Mouse (Mus musculus) lung, postnatal 10 days (tissue): ENCODE measurements around the gene Hist1h4h.
A peak's percentile ranks its signal among the peaks of the same experiment; 100 is the strongest.

Source experiments
- DNase-seq: peaks from one replicate; pipeline ENCODE4 v3.0.0; 2021

Gene Hist1h4h

DNA sequence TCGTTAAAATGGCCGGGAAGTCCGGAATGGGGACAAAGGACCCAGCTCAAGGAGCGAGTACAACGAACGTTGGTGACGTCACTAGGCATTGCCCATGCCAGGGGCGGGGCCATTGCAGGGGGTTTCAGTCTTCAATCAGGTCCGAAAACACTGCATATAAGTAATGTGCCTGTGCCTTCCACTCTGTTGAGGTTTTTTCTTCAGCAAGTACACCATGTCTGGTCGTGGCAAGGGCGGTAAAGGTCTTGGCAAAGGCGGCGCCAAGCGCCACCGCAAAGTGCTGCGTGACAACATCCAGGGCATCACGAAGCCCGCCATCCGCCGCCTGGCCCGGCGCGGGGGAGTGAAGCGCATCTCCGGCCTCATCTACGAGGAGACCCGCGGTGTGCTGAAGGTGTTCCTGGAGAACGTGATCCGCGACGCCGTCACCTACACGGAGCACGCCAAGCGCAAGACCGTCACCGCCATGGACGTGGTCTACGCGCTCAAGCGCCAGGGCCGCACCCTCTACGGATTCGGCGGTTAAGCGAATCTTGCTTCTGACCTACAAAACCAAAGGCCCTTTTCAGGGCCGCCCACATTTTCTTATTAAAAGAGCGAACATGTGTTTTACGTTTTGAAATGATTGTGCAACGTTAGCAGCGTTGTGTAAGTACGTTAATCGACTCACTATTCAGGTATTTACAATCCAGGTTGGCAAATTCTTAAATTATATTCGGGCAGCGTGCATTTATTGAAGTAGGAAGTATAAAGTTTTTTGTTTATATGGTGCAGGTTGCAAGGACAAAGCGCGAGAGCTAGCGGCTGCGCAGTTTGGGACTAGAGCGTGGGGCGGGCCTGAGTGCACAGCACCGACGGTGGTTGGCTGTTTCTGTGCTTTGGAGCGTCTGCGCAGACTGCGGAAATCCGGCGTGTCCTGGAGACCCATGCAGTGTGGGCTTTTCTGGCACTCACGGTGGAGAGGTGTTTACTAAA, at the start of gene Hist1h4h:
Gene Hist1h4h (plus strand): TSS at position 150 of the 975 bp plus-strand sequence.
- peak; percentile 99 for DNase-seq

DNA sequence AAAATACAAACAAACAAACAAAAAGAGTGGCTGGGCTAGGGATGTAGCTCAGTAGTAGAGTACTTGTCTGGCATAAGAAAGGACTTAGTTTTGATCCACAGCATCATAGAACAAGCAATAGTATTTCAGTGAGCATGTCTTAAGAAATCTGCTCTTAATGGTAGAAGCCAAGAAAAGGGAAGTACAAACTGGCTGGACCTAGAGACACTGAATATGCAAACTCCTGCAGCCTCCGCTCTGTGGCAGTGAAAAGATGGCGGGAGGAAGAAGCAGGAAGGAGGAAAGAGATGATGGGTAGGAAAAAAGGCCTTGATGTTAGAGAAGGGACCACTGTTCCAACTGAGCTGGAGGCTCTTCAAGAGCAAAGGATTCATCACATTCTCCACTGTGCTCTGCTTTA, 47.7 kb upstream of the Hist1h4h start:
- DNase-seq, result no peak

DNA sequence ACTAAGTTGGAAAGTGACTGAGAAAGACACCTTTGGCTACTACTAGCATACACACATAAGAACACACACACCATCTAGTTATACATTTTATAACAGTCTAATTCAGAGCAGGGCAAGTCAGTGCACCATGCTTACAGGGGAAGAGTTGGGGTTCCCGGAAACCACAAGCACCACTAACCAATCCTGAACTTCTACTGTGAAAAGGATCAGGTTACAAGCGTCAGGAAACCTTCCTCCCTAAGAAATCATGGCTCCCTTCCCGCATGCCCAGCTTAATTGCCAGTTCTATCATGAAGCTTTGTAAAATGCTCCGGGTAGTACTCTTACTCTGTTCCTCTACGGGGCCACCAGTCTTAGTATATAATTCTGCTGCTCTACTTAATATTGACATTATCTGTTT, 45.6 kb upstream of the Hist1h4h start:
- DNase-seq, result no peak

DNA sequence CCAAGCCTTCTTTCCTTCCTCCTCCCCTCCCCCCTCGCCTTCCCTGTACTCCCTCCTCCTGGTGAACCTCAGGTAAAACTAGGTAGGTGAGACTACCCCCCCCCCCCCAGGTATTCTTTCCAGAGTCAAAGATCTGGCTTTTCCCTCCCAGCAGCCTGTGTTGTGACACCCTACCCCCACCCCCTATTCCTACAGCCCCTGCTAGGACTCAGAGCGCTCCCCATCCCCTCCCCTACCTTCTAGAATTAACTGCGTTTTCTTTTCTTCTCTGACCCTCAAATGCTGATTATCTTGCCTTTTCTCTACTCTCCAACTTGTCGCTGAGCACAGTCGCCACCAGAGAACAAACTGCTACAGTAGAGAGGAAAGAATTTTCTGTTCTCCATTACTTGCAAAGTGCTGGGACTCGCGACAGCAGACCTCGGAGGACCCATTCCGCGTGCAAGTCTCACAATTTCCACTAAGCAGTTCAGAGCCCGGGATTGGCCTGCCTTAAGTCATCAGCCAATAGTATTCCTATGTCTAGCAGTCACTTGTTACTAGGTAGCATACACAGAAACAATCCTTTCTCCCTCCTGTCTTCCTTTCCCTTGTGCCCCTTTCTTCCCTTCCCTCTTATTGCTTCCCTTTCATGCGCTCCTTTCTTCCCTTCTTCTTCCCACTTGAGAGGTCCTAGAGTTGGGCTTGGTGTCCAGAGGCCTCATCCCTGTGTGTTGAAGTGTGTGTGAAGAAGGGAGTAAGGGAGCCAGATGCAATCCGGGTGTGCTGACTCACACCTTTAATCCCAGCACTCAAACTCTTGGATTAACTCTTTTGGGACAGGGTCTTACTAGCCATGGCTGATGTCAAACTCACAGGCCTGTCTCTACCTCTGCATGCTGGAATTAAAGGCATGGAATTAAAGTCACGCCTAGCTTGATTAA, 42.2 kb upstream of the Hist1h4h start, which contains the start of gene Btn2a2:
Gene Btn2a2 (minus strand): TSS at position 458 of the 923 bp plus-strand sequence.
- DNase-seq, result peak; percentile 74

DNA sequence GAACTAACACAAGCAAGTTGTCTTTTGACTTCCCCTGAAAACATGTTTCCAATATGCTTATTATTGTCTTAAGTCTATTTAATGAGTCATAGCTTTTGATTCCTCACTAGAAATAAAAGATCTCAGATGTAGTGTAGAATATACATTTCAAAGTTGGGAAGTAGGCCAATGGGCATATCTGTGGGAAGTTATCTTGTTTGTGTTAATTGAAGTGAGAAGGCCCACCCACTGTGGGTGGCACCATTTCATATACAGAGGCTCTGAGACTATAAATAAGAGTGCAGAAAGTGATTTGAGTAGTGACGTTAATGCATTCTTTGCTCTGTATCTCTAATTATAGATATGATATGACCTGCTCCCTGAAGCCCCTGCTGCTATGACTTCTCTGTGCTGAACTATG, 40.0 kb upstream of the Hist1h4h start:
- DNase-seq, result no peak

DNA sequence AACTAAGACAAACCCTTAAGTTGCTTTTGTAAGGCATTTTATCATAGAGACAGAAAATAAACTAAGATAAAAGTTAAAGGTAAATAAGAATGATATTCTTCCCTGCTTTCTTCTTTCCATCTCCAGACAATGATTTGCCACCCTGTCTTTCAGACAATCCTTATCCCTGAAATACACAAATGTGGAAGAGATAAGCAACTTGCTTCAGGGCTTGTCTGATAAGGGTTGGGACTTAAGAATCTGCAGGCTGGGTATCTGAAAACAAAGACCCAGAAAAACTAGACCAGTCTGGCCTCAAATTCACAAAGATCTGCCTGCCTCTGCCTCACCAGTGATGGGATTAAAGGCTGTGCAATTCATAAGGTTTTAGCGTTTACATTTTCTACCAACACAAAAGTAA, 39.6 kb upstream of the Hist1h4h start:
- no peak for DNase-seq

DNA sequence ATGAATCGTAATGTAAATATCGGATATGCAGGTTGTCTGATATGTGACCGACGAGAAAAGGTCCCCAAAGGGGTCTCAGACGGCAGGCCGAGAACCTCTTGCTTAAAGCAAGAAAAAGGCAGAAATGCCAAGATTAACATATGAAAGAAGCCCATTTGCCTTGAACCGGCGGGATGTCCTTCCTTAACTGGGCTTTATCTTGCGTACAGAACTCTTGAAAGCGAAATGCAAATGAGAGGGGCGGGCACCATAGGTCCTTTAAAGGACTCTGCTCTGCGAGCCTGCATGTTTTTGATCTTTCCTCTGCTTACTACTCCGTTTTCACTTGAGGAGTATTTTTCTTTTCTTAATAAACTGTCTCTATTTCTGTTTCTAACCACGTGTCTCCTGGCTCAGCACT, 38.9 kb upstream of the Hist1h4h start:
- no peak for DNase-seq

DNA sequence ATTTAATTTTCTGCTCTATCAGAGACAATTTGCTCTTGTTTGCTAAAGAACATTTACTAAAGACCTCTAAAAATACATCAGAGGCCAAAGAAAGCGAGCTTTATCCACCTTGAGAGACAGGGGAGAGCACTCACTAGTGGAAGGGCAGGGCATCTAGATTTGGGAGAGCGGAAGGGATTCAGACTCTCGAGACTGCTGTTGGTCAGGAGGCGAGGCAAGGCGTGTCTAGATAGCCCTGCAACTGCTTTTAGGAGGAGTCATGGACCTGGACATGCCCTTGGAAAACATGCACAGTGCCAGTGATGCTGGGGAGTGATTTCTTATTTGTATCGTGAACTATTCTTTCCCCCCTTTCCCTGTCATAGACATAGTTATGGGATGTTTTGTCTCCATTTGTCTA, 35.3 kb upstream of the Hist1h4h start:
- DNase-seq, result no peak

DNA sequence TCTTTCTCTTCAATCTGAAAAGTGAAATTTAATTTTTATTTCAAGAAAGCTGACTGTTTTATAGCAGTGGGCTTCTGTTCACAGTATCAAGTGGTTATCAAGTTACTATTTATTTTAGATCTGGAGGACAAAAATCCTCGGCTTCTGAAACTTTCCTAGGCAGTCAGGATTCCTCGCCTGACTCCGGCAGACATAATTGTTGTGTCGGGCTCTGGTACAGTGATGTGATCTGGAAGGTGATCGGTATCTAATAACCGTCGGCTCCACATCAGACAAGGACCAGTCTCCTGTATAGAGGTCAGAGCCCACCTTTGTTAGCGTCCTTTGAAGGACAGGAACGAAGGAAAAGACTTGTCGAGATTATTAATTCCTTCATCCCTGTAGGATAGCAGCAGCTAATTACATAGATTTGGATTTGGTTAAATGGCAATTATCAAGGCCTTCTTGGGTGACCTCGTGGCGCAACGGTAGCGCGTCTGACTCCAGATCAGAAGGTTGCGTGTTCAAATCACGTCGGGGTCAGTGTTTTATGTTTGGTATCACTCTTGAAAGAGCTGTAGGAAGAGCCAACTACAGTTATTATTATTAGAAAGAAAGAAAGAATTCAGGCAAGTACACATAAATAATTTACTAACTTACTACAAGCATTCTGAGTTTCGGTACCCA, 33.1 kb upstream of the Hist1h4h start:
- DNase-seq, result no peak

DNA sequence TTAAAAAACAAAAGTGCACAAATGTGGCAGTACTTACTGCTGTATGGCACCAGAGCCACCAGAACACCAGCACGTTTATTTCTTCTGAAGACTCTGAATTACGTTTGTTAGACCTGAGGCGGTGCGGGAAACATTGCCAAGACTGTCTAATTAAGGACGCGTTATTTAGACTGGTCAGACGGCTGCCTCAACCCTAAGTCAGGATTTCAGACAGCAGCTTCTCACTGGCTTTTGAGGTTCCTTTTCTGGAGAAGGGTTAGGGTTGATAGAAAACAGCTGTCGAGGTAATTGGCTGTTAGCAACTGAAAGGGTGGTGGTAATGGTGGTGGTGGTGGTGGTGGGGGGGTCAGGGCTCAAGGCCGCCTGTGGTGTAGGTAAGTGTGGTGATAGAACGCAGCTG, 32.2 kb upstream of the Hist1h4h start:
- DNase-seq, result peak; percentile 26

DNA sequence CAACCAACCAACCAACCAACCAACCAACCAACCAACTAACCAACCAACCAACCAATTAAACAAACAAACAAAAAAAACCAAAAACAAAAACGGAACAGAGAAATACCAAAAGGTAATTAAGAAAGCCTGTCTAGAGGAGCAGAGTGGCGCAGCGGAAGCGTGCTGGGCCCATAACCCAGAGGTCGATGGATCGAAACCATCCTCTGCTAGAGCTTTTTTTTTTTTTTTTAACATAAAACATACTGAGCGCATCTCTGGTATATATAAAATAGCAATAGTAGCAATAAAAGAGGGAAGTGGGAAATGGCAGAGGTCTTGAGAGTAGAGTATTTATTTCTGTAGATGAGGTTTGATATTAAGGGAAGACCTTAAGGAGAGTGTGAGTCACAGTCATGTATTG, 30.9 kb upstream of the Hist1h4h start:
- DNase-seq, result no peak

DNA sequence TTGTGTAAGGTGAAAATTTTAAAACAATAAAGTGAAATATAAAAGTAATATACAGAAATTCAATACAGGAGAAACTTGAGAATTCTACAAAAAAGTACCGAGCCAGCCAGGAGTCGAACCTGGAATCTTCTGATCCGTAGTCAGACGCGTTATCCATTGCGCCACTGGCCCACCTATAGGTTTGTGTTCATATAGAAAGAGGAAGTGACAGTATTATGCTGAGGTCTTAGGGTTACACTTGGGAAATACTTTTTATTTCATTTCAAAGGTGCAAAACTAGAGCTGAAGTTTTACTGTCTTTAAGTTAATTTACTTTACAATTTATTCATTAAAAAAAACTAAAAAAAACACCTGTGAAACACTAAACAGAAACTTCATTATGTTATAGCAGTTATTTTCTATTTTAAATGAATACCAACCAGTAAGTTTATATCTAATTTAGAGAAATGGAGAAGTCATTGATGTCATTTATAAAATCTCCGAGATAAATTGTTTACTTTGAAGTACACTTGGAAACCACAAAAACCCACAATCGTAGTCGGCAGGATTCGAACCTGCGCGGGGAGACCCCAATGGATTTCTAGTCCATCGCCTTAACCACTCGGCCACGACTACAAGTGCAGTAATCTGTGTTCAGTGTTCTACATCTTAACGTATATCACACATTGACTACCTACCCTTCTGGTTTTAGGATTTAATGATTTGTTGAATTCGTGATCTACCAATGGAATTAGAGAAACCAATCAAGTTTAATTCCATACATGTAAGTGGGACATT, 30.2 kb upstream of the Hist1h4h start:
- peak; percentile 41 for DNase-seq

DNA sequence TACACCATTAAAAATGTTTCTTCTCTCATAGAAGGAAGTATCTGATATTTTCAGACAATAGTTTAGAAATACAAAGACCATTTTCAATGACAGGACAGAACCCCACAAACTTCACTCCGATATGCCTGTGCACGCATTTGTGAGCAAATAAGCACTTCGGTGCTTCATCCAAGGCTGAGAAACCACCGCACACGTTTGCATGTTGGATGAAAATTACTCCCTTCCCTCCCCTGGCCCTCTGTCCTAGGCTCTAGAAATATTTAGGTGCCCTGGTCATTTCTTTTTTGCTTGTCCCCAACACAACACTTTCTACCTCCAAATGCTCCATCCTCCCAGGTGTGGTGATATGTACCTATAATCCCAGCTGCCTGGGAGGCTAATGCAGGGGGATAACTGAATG, 29.3 kb upstream of the Hist1h4h start:
- no peak for DNase-seq

DNA sequence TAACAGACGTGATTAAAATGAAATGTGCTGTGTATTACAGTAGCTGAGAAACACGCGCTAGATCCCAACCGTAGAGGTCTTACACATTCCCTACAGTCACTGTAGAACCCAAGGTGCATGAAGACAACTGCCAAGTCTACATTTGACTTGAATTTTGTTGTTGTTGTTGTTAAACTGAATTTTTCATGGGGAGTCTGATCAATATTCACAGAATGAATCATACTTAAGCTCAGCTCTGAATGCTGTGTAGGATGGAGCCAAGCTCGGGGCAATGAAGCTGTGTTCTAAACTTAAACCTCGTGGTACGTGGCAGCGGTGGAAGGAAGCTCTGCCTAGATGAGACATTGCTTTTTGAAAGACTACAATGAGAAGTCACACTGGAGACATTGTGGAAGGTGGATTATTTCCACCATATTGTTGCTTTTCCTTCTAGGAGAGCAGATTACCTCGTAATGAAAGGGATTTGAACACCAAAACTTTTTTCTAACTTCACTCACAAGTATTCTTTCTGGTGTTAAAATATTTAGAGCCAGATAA, 28.8 kb upstream of the Hist1h4h start:
- no peak for DNase-seq

DNA sequence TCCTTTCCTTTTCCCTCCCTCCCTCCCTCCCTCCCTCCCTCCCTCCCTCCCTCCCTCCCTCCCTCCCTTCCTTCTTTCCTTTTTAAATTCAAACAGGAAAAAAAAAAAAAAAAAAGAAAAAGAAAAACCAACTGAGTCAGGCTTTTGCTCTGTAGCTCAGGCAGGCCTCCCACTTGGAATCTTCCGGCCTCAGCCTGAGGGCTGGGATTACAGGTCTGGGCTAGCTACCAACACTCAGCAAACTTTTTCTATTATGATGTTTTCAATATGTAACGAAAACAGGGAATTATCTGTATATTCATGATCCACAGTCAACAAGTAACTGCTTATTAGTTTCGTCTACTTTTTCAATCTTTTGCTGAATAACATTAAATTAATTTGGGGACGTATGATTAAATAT, 27.9 kb upstream of the Hist1h4h start:
- no peak for DNase-seq

DNA sequence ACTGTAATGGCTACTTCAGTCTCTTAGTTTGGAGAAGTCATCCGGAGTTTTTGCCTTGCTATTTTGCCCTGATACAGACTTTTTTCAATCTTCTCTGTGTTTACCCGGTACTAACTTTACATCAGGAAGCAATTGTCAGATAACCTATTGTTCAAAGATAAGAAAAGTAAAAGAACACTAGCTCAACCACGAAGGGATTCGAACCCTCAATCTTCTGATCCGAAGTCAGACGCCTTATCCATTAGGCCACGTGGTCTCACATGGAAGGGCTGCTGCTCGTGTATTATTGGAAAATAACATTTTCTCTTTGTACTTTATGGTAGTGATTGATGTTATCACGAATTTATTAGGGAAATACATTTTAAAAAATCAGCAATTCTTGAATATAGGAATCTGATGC, 27.1 kb upstream of the Hist1h4h start:
- DNase-seq, result peak; percentile 49

DNA sequence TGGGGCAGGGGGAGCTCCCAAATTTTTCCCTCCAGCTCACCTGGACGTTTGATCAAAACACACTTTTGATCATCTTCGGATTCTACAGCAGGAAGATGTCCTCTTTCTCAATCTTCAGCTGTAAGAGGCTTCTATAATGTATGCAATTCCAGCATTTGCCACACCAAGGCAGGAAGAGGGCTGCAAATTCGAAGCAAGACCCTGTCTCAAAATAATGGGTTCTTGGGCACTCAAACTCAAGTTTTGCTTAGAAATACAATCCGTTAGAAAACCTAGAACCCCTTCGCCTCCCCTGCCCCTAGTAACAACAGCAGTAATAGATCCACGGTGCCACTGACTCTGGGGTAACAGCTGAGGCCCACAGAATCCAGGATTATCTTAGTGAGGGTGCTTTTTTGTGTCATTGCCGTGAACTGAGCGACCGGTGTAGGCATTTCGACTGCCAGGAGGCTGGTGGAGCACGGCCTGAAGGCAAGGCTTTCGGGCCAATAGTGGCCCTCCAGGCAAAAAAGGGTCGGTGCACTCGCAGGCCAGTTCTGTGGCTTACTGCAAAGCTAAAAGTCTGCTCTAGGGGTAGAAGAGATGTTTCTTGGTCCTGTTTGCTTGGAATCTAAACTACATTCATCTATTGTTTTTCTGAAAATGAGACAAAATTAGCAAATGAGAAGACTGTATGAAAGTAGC, 25.0 kb upstream of the Hist1h4h start:
- no peak for DNase-seq

DNA sequence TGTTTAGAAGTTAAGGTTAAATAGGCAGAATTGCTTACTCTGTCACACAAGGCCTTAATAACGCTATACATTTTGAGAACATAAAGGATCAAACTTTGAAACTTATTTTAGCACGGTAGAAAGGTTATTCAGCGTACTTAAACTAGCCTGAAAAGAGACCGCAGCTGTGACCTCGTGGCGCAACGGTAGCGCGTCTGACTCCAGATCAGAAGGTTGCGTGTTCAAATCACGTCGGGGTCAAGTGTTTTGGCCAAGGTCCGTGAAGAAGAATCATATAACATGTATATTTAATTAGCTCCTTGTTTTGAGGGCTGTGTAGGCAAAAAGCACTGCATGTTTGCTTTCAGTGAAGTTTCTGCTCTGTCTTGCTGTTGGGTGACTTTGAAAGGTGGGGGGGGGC, 24.5 kb upstream of the Hist1h4h start:
- peak; percentile 30 for DNase-seq

DNA sequence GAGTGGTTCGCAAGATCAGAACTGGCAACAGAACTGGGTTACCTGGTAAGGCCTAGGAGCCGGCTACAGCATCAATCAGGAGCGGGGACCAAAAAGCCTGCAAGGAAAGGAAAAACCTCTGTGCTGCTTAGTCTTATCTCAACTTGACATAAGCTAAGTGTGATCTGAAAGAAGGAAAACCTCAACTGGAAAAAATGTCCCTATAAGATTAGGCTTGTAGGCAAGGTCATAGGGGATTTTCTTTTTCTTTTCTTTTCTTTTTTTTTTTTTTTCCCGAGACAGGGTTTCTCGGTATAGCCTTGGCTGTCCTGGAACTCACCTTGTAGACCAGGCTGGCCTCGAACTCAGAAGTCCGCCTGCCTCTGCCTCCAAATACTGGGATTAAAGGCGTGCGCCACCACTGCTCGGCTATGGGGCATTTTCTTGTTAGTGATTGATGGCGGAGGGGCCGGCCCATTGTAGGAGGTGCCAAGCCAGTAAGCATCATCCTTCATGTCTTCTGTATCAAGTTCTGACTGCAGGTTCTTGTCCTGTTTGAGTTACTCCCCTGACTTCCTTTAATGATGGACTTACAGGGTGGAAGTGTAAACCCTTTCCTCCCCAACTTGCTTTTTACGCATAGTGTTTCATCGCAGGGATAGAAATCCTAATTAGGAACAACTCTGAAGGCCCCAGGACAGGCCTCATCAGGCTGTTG, 23.9 kb upstream of the Hist1h4h start:
- DNase-seq, result no peak

DNA sequence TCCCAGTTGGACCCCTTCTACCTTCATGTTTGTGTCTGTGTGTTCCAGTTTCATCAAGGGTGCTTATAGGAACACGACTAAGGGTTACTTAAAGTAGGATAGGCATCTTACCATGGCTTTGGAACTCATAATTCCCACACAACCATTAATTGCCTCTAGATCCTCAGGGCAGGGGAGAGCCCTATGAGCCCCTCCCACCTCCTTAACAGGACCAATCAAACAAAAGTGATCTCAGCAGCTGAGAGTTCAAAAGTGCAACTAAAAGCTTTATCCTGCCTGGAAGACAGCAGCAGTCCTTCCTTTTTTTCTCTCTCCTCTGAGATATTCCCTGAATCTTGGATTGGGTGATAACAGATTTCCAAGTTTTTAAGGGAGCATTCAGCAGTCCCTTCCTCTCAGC, 20.7 kb upstream of the Hist1h4h start:
- no peak for DNase-seq

DNA sequence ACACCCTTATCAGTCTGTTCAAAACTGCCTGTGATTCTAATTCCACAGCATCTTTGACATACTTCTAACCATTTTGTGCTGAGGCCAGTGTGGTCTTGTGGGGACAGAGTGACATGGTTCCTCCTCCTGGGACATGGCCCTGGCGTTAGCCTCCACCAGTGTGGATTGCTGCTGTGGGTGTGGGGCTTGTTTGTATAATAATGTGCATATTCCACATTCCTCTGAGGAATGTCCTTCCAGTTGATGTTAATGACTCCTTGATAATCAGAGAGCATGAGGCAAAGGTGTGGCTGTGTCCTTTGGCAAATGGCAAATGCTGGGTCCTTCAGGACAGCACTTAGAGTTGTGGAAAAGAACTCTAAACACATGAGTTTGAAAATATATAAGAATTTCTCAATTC, 17.3 kb upstream of the Hist1h4h start:
- DNase-seq, result no peak
